Mouse (Mus musculus): ENCODE results near the gene Tmem56. TPM values are rescaled to one million over a fixed set of nuclear protein-coding genes. Genes with fewer than 3 reads are reported as not detected.

The Tmem56 gene
- total and polyA plus RNA-seq, 2 experiments from 2014 or later: 3.9 to 15.5 TPM

DNA sequence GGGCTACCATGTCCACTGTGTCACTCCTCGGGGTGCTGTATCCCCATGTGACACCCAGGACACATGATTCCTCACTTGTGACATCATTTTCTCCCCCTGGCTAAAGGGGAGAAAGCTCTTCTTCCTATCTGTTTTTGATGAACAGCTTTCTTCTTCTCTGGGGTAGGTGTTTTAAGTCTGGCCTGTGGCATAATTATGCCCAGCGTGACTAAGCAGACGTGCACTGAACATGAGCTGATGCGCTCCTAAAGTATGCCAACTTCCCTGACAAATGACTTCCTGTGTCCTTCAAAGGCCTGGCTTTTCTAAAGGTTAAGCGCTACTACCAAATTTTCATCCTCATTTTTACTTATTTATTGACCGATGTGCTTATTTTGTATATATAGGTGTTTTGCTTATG lies 65.9 kb downstream of the Tmem56 start:
- H3K27ac ChIP-seq (ENCODE audit: low read depth, low read length): no peak overlapping the region
- no peaks in the 10 kb centered on the region for H3K36me3 ChIP-seq (ENCODE audit: insufficient read depth)
- H3K4me3 ChIP-seq (ENCODE audit: low read depth, low read length): no peak overlapping the region
- H3K9me3 ChIP-seq (ENCODE audit: low read length): no peaks in the 10 kb centered on the region
- no peak overlapping the region for H3K9ac ChIP-seq
- no peak for TF ChIP-seq CTCF (IDR thresholded peaks at IDR 0.05; ENCODE audit: low read depth)
- no peak for ATAC-seq
- no peaks in the 10 kb centered on the region for H3K27me3 ChIP-seq (ENCODE audit: insufficient read depth, low read length)
- DNase-seq: no peak
- no peak overlapping the region for H3K4me2 ChIP-seq (ENCODE audit: low read depth)
- 94% methylated on average over 6 of the region's 6 CpGs for WGBS
- H3K4me1 ChIP-seq (ENCODE audit: insufficient read depth): no peaks in the 10 kb centered on the region

DNA sequence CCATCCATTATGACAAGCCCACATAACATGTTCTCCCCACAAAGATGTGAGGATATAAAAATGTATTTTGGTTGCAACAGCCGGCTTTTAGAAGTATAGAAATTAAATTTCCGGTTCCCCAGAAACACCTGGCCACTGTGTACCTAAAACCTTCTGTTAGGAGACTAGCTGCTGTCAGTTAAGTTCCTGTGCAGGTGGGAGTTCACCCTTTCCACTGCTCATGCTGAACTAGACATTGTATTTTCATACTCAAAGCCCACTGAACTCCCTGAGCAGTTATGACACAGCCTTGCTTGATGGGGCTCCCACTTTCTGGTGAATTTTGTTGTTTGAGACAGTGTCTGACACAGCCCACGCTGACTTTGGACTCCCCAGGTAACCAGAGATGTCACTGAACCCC lies 69.4 kb downstream of the Tmem56 start:
- Histone ChIP-seq H3K36me3 (ENCODE audit: insufficient read depth) (peaks cover 6% of the 10 kb centered on the region), H3K27ac (ENCODE audit: low read depth, low read length) (no peak overlapping the region), H3K9me3 (ENCODE audit: low read length) (no peaks in the 10 kb centered on the region), H3K4me3 (ENCODE audit: low read depth, low read length) (no peak overlapping the region), H3K4me1 (ENCODE audit: insufficient read depth) (no peaks in the 10 kb centered on the region), H3K4me2 (ENCODE audit: low read depth) (no peak overlapping the region), H3K9ac (no peak overlapping the region), H3K27me3 (ENCODE audit: insufficient read depth, low read length) (no peaks in the 10 kb centered on the region)
- TF ChIP-seq CTCF (IDR thresholded peaks at IDR 0.05; ENCODE audit: low read depth): no peak
- ATAC-seq (no peak), DNase-seq (no peak)
- WGBS: 84% methylated on average over 3 of the region's 3 CpGs

DNA sequence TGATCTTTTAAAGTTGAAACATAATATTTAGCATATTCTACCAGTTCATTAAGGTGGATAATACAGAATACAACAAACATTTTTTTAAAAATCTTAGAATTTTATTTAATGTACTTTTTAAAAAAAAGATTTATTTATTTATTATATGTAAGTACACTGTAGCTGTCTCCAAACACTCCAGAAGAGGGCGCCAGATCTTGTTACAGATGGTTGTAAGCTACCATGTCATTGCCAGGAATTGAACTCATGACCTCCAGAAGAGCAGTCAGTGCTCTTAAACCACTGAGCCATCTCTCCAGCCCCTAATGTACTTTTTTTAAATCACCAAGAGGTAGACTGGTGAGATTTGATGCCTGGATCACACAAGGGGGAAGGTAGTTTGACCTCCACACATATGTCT lies 70.7 kb downstream of the Tmem56 start:
- WGBS: 61% methylated on average over 1 of the region's 1 CpGs
- ATAC-seq: no peak
- no peak overlapping the region for H3K4me2 ChIP-seq (ENCODE audit: low read depth)

DNA sequence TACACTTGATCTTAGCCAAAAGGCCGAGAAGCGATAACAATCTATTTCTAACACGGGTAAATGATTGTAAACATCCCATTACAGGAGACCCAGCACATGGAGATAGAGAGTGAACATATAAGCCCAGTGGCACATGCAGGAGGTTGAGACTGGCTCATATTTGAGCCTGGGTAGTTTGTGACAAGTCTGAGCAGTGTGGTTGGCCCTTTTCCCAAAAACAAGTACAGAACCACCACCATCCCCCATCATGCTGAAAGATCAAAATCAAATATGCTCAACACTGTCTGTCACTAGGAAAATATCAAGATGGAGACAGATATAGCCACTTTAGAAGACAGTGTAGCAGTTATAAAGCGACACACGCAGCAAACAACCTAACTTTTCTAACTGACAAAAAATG lies 73.9 kb downstream of the Tmem56 start:
- Histone ChIP-seq H3K27ac (ENCODE audit: low read depth, low read length) (no peak overlapping the region), H3K9ac (no peak overlapping the region), H3K4me3 (ENCODE audit: low read depth, low read length) (no peak overlapping the region), H3K36me3 (ENCODE audit: insufficient read depth) (peaks cover 13% of the 10 kb centered on the region), H3K9me3 (ENCODE audit: low read length) (no peaks in the 10 kb centered on the region), H3K27me3 (ENCODE audit: insufficient read depth, low read length) (no peaks in the 10 kb centered on the region), H3K4me1 (ENCODE audit: insufficient read depth) (no peaks in the 10 kb centered on the region), H3K4me2 (ENCODE audit: low read depth) (no peak overlapping the region)
- DNase-seq (no peak), ATAC-seq (peak; percentile 51)
- TF ChIP-seq CTCF (IDR thresholded peaks at IDR 0.05; ENCODE audit: low read depth): no peak
- WGBS: 78% methylated on average over 5 of the region's 5 CpGs

More for the DNA sequence above, 70.7 kb downstream of the Tmem56 start:
- no peak overlapping the region for H3K4me3 ChIP-seq (ENCODE audit: low read depth, low read length)
- no peak overlapping the region for H3K9ac ChIP-seq
- peaks cover 6% of the 10 kb centered on the region for H3K36me3 ChIP-seq (ENCODE audit: insufficient read depth)
- no peaks in the 10 kb centered on the region for H3K4me1 ChIP-seq (ENCODE audit: insufficient read depth)
- no peaks in the 10 kb centered on the region for H3K9me3 ChIP-seq (ENCODE audit: low read length)
- no peaks in the 10 kb centered on the region for H3K27me3 ChIP-seq (ENCODE audit: insufficient read depth, low read length)
- TF ChIP-seq CTCF (IDR thresholded peaks at IDR 0.05; ENCODE audit: low read depth): no peak
- no peak overlapping the region for H3K27ac ChIP-seq (ENCODE audit: low read depth, low read length)
- no peak for DNase-seq

DNA sequence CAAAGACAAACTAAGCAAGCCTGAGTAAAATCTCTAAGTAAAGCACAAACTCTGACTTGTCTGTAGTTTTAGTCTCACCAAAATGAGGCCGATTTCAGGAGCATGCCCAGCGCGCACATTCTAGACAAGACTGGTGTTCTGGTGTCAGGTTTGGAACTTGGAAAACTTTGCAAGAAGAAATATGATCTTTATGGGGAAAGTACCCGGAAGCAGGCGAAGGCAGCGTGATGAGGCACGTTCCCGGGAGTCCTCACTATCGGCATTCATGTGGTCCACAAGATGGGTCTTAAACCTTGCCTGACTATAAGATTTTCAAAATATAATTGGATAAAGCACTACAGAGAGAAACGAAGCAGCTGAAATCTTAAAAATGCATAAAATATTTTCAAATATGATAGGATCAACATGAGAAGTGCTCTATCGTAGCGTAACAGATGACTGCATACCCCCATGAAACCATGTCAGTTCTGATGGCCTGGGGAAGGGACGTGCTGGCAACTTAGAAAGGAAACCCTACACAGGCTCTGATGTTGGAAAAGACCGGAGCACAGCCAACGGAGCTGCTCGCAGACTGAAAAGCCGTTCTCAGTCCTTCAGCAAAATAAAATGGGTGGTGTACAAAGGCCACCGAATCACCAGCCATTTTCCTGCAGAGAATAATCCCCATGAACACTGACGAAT lies 76.6 kb downstream of the Tmem56 start:
- H3K27me3 ChIP-seq (ENCODE audit: insufficient read depth, low read length): no peaks in the 10 kb centered on the region
- H3K4me2 ChIP-seq (ENCODE audit: low read depth): no peak overlapping the region
- H3K4me1 ChIP-seq (ENCODE audit: insufficient read depth): no peaks in the 10 kb centered on the region
- ATAC-seq (no peak), DNase-seq (no peak)
- no peak overlapping the region for H3K4me3 ChIP-seq (ENCODE audit: low read depth, low read length)
- no peak overlapping the region for H3K9ac ChIP-seq
- no peak for TF ChIP-seq CTCF (IDR thresholded peaks at IDR 0.05; ENCODE audit: low read depth)
- 84% methylated on average over 19 of the region's 19 CpGs for WGBS
- H3K9me3 ChIP-seq (ENCODE audit: low read length): no peaks in the 10 kb centered on the region
- peaks cover 13% of the 10 kb centered on the region for H3K36me3 ChIP-seq (ENCODE audit: insufficient read depth)
- no peak overlapping the region for H3K27ac ChIP-seq (ENCODE audit: low read depth, low read length)

DNA sequence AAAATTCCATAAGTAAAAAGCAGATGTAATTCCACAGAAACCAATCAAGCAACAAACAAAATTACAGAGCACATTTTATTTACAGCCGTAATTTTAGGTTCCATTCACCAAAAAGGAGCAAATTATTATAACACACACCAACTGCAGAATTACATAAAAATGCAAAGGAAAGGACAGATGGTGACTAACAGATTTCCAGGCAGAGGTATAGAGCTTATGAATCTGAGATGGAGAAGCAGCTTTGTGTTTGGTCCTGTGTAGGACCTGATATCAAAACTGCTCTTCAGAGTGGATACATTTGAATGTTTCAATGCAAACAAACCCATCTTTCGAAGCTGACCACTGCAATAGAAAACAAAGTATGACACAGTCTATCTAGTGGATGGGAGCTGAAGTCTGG lies 80.3 kb downstream of the Tmem56 start:
- ATAC-seq: no peak
- Histone ChIP-seq H3K9ac (no peak overlapping the region), H3K4me1 (ENCODE audit: insufficient read depth) (no peaks in the 10 kb centered on the region), H3K4me2 (ENCODE audit: low read depth) (no peak overlapping the region), H3K27ac (ENCODE audit: low read depth, low read length) (no peak overlapping the region), H3K9me3 (ENCODE audit: low read length) (no peaks in the 10 kb centered on the region), H3K4me3 (ENCODE audit: low read depth, low read length) (no peak overlapping the region), H3K36me3 (ENCODE audit: insufficient read depth) (peaks cover 7% of the 10 kb centered on the region; the same call in 1 of the 2 replicates), H3K27me3 (ENCODE audit: insufficient read depth, low read length) (no peaks in the 10 kb centered on the region)
- DNase-seq: no peak
- no peak for TF ChIP-seq CTCF (IDR thresholded peaks at IDR 0.05; ENCODE audit: low read depth)
- WGBS: 66% methylated on average over 2 of the region's 2 CpGs

DNA sequence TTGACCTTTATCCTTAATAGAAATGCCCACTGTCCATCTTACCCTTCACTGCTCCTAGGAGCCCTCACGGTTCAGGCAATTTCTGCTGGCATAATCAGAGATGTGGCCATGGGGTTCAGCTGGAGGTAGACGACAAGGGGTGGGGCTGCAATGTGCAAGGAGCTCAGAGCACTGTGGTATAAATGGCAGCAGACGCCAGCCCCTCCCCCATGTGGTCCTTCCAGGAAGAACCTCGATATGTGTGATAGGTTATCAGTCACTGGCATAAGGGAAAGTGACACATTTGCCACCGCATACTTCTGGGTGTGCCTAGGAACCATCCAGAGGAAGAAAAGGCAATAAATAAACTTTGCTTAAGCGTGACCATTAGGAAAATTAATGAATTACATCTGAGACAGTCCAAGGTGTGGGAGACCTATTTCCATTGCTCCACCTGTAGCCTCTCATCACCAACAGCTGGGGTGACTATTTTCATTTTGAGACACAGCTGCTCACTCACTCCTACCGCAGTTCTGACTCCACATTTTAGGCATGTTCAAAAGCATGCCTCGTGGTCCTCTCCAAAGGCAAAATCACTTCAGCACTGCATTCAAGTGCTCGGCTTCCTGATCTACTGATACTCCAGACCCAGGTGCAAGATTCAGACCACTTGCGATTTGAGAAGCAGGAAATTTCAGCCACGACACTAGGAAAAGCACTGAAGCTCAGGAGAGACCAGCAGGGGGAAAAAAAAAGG lies 81.7 kb downstream of the Tmem56 start:
- ATAC-seq: no peak
- Histone ChIP-seq H3K9me3 (ENCODE audit: low read length) (no peaks in the 10 kb centered on the region), H3K4me1 (ENCODE audit: insufficient read depth) (no peaks in the 10 kb centered on the region), H3K4me3 (ENCODE audit: low read depth, low read length) (no peak overlapping the region), H3K27me3 (ENCODE audit: insufficient read depth, low read length) (no peaks in the 10 kb centered on the region), H3K9ac (no peak overlapping the region), H3K4me2 (ENCODE audit: low read depth) (no peak overlapping the region), H3K36me3 (ENCODE audit: insufficient read depth) (no peaks in the 10 kb centered on the region), H3K27ac (ENCODE audit: low read depth, low read length) (no peak overlapping the region)
- 70% methylated on average over 11 of the region's 11 CpGs for WGBS
- no peak for DNase-seq
- no peak for TF ChIP-seq CTCF (IDR thresholded peaks at IDR 0.05; ENCODE audit: low read depth)

All from forebrain, postnatal 0 days (tissue).